Mouse (Mus musculus) left cerebral cortex, postnatal 10 days (tissue): ENCODE measurements at regions not wholly inside any gene's neighbourhood (a gene's known extent, or its start where the extent isn't known, plus 50 kb on each side); places are given as distances from the start of the nearest gene placed in this dataset.

ENCODE experiments used
- DNase-seq, 2 experiments: peaks; one replicate each; pipeline ENCODE4 v3.0.0; 2021 to 2022; ENCODE audit warnings: low spot score in 2 of 2, mixed read lengths in 1 of 2; ENCODE audit errors: extremely low spot score in 1 of 2
- intact Hi-C: fragments of 180-260 bp; cut with DNase I; formaldehyde crosslinking; loops from one replicate; pipeline ENCODE4 v1.15.1; 2025

GRCm38 (mm10) chr13:71665221-71665916, 298.2 kb downstream of the Irx1 start:
- no peak for DNase-seq
- intact Hi-C loops, result no loop called here

GRCm38 (mm10) chr13:71657898-71658297, 305.6 kb downstream of the Irx1 start:
- intact Hi-C loops, result no loop called here
- DNase-seq, result no peak

- DNase-seq, result no peak
- intact Hi-C loops, result no loop called here
These were observed 309.5 kb downstream of the Irx1 start for GRCm38 (mm10) chr13:71653939-71654467.

GRCm38 (mm10) chr13:71653212-71653938, 310.1 kb downstream of the Irx1 start:
- intact Hi-C loops, result no loop called here
- DNase-seq, result no peak

GRCm38 (mm10) chr13:71649876-71650275, 313.6 kb downstream of the Irx1 start:
- no peak for DNase-seq
- intact Hi-C loops, result no loop called here

GRCm38 (mm10) chr13:71649031-71649430, 314.5 kb downstream of the Irx1 start:
- intact Hi-C loops, result no loop called here
- DNase-seq, result no peak

- intact Hi-C loops, result no loop called here
- DNase-seq, result no peak
These were observed 332.1 kb downstream of the Irx1 start for GRCm38 (mm10) chr13:71631447-71631846.

GRCm38 (mm10) chr13:71617198-71617597, 346.3 kb downstream of the Irx1 start:
- intact Hi-C loops, result no loop called here
- DNase-seq, result no peak

- no peak for DNase-seq
- intact Hi-C loops, result no loop called here
These were observed 350.9 kb downstream of the Irx1 start for GRCm38 (mm10) chr13:71612393-71613179.

GRCm38 (mm10) chr13:71582486-71582885, 381.0 kb downstream of the Irx1 start:
- intact Hi-C loops, result no loop called here
- DNase-seq, result no peak

GRCm38 (mm10) chr13:71565895-71566294, 397.6 kb downstream of the Irx1 start:
- intact Hi-C loops, result no loop called here

GRCm38 (mm10) chr13:71565388-71565787, 398.1 kb downstream of the Irx1 start:
- no peak for DNase-seq
- intact Hi-C loops, result no loop called here

More at GRCm38 (mm10) chr13:71565895-71566294, 397.6 kb downstream of the Irx1 start:
- no peak for DNase-seq

- intact Hi-C loops, result no loop called here
- no peak for DNase-seq
These were observed 404.9 kb downstream of the Irx1 start for GRCm38 (mm10) chr13:71558477-71559215.

GRCm38 (mm10) chr13:71555471-71555870, 408.1 kb downstream of the Irx1 start:
- intact Hi-C loops, result no loop called here
- DNase-seq, result no peak

GRCm38 (mm10) chr13:71550109-71550508, 413.4 kb downstream of the Irx1 start:
- DNase-seq, result no peak
- intact Hi-C loops, result no loop called here

GRCm38 (mm10) chr13:71549206-71549831, 414.2 kb downstream of the Irx1 start:
- DNase-seq, result no peak
- intact Hi-C loops, result no loop called here

GRCm38 (mm10) chr13:71538226-71538625, 425.3 kb downstream of the Irx1 start:
- intact Hi-C loops, result no loop called here
- DNase-seq, result no peak

- intact Hi-C loops, result no loop called here
- DNase-seq, result no peak
These were observed 430.6 kb downstream of the Irx1 start for GRCm38 (mm10) chr13:71532796-71533351.
